Mouse (Mus musculus) testis, adult 2 months (tissue): Measurements from ENCODE around the gene Tbl1xr1. TPM values are rescaled to one million over a fixed set of nuclear protein-coding genes. Genes with fewer than 3 reads are reported as not detected.

Source experiments
- H3K27ac ChIP-seq: fragments of 200-500 bp; 2 replicates; pipeline ENCODE4 v1.5.1; 2012; ENCODE audit warnings: low read depth, low read length; ENCODE audit not compliant: control insufficient read depth, insufficient read depth
- H3K27me3 ChIP-seq: fragments of 200-500 bp; 2 replicates; pipeline ENCODE4 v1.6.1; 2012; ENCODE audit warnings: mild to moderate bottlenecking, low read length, moderate library complexity; ENCODE audit not compliant: control insufficient read depth, insufficient read depth
- H3K36me3 ChIP-seq: fragments of 200-500 bp; 2 replicates; pipeline ENCODE4 v1.6.1; 2012; ENCODE audit warnings: mild to moderate bottlenecking, low read length; ENCODE audit not compliant: control insufficient read depth, insufficient read depth
- H3K4me1 ChIP-seq: fragments of 200-500 bp; 2 replicates; pipeline ENCODE4 v1.6.1; 2012; ENCODE audit warnings: low read length; ENCODE audit not compliant: control insufficient read depth, insufficient read depth
- H3K4me3 ChIP-seq: fragments of 200-500 bp; 2 replicates; pipeline ENCODE4 v1.5.1; 2012; ENCODE audit warnings: low read depth, mild to moderate bottlenecking, low read length, moderate library complexity, mixed read lengths; ENCODE audit not compliant: control insufficient read depth
- CTCF ChIP-seq: fragments of 200-500 bp; IDR thresholded peaks from 2 replicates; pipeline ENCODE4 v1.5.1; 2012; ENCODE audit warnings: low read depth, mild to moderate bottlenecking, inconsistent platforms, low read length, moderate library complexity; ENCODE audit not compliant: control insufficient read depth, insufficient read depth, insufficient replicate concordance
- POLR2A ChIP-seq: fragments of 200-500 bp; IDR thresholded peaks from 2 replicates; pipeline ENCODE4 v1.6.1; 2012; ENCODE audit warnings: low read depth, mild to moderate bottlenecking, inconsistent platforms, low read length, moderate library complexity; ENCODE audit not compliant: control insufficient read depth
- polyA plus RNA-seq: library from polyadenylated mRNA; depleted of rRNA; stranded (reverse); fragments of >200 nt; gene quantifications from 2 replicates; pipeline ENCODE4 v1.2.3, GENCODE M21; 2012

Gene Tbl1xr1
- polyA plus RNA-seq, 1 experiment, result 45.8 TPM

DNA sequence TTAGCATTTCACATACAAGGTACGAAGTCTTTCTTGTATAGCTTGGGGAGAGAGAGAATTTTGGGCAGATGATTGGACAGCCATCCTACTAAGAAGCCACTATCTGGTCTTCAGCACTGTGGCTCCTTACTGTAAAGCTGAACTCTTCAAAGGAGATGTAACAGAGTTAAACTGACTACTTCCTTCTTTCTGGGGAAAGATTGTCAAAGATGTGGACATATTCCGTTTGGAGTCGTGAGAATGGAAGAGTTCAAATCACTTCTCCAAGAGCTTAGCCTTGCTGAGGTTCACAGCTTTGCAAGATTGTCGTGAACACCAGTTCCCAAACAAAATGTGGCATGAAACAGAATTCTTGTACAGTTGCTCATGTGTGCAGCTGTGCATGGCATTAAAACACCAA, 15.3 kb upstream of the Tbl1xr1 start:
- Histone ChIP-seq H3K4me1 (no peaks in the 10 kb centered on the region), H3K27me3 (no peaks in the 10 kb centered on the region), H3K4me3 (no peak overlapping the region), H3K27ac (no peak overlapping the region), H3K36me3 (no peaks in the 10 kb centered on the region)
- TF ChIP-seq CTCF (no peak), POLR2A (no peak)

DNA sequence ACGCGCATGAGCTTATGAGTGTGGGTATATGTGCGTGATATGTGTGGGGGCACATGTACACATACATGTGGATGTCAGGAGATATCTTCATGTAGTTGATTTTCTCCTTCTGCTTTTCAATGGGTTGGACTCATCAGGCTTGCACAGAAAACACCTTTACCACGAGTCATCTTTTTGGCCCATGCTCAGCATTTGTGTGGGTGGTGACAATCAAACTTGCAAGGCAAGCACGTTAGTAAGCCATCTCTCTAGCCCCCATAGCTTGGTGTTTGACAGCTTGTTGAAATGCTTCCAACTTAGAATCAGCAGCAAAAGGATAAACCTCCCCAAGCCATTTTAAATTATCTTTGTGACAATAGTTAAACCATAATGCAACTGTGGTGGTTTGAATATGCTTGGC, 7.8 kb upstream of the Tbl1xr1 start:
- Histone ChIP-seq H3K27ac (no peak overlapping the region), H3K27me3 (no peaks in the 10 kb centered on the region), H3K4me3 (no peak overlapping the region), H3K4me1 (no peaks in the 10 kb centered on the region), H3K36me3 (no peaks in the 10 kb centered on the region)
- TF ChIP-seq POLR2A, result no peak
- TF ChIP-seq CTCF, result no peak

DNA sequence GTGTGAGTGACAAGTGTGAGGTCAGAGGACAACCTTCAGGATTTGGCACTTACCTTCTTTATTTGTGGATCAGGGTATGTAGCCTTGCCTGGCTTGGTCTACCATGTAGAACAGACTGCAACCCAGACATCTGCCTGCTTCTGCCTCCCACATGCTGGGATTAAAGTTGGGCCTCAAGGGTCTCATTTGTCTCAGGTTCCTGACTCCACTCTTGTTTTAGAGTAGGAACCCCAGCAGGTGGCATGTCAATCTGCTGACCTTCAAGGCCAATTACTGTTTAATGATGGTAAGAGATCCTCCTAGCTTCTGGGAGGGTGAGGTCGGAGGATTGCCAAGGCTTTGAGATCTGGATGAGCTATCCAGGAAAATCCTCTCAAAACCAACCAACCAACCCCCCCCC, 2.5 kb upstream of the Tbl1xr1 start:
- Histone ChIP-seq H3K27ac (no peak overlapping the region), H3K36me3 (peaks cover under 1% of the 10 kb centered on the region; the same call in 1 of the 2 replicates), H3K27me3 (no peaks in the 10 kb centered on the region)

DNA sequence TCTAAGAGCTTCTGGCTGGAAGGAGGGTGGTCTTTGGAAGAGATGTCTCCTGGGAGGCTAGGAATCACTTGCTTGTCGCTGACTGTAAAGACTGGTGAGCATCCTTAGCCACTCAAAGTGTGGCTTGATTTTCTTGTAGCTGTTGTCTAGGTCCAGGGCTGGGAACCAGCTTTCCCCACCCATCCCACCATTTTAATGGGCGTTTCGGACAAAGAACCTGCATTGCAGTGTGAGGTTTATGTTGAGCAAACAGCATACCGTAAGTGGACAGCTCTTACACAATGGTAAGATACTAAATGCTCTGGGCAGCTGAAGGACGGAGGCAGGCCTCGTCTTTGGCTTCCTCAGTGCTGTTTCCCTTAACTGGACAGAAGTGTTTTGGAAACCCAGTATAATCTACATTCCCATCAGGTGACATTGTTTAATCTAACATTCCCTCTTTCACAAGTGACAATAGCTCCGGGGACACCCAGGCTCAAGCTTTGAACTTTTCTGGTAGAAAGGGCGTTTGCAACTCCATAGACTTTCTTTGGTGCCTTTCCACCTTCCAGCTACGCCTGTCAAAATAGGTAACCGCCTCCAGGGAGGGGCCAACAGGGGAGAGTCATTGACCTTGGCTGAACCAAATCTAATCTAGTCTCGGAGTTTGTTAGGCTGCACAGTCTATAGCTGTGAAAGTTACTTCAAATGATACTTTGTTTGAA, 1.7 kb upstream of the Tbl1xr1 start:
- Histone ChIP-seq H3K27me3 (no peaks in the 10 kb centered on the region), H3K27ac (no peak overlapping the region), H3K36me3 (peaks cover 2% of the 10 kb centered on the region; the same call in 1 of the 2 replicates), H3K4me1 (peaks cover 14% of the 10 kb centered on the region), H3K4me3 (no peak overlapping the region)
- no peak for TF ChIP-seq CTCF
- TF ChIP-seq POLR2A, result no peak

More for the DNA sequence above, 2.5 kb upstream of the Tbl1xr1 start:
- Histone ChIP-seq H3K4me1 (peaks cover 14% of the 10 kb centered on the region), H3K4me3 (no peak overlapping the region)
- TF ChIP-seq CTCF (no peak), POLR2A (no peak)

DNA sequence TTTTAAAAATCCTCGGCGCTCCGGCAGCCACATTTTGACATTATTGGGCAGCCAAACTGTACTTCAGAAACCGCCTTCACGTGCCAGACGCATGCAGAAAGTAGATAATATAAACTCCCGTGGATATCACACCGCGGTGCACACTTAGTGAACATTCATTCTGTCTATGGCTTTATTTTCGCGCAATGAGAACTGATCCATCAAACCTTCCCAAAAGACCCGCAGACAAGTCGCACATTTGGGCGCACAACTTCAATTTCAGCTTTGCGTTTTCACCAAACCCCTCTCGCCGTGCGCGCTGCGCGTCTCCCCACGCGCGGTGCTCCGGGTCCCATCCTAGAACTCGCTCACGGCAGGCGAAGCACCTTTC, 950 bp upstream of the Tbl1xr1 start:
- TF ChIP-seq CTCF, result no peak
- peak overlapping the region; percentile 90 for H3K27ac ChIP-seq
- peaks cover 14% of the 10 kb centered on the region for H3K4me1 ChIP-seq
- H3K4me3 ChIP-seq, result peak overlapping the region; percentile 86
- H3K36me3 ChIP-seq, result peaks cover 2% of the 10 kb centered on the region; the same call in 1 of the 2 replicates
- no peaks in the 10 kb centered on the region for H3K27me3 ChIP-seq

DNA sequence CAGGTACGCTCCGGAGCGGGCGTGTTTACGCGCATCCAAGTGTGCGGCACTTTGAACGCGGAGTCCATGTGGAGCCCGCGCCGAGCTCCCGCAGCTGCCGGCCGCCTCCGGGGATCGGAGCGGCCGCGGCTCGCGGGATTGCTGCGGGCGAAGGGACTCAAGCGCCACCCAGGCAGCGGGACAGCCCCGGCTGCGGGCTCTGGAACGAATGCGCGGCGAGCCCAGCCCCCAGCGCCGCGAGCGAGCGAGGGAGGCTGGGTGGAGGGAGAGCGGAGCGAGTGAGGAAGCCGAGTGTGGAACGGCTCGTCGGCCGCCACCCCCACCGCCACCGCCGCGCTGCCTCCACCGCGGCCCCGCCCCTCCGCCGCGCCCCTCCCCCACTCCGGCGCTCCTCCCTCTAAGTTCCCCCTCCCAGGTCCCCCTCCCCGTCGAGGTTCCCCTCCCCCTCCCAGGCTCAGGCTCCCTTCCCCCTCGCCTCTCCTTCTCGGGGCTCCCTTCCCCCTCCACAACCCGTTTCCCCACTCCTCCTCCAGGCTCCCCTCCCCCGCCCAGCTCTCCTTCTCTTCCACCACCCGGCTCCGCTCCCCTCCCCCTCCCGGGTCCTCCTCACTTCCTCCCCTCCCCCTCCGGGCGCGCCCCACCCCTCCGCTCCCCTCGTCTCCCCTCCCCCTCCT, 428 bp upstream of the Tbl1xr1 start:
- Histone ChIP-seq H3K4me1 (peaks cover 14% of the 10 kb centered on the region), H3K27me3 (no peaks in the 10 kb centered on the region), H3K27ac (peak overlapping the region; percentile 90), H3K4me3 (peak overlapping the region; percentile 86), H3K36me3 (peaks cover 2% of the 10 kb centered on the region; the same call in 1 of the 2 replicates)
- TF ChIP-seq POLR2A, result peak; percentile 49
- TF ChIP-seq CTCF, result no peak

DNA sequence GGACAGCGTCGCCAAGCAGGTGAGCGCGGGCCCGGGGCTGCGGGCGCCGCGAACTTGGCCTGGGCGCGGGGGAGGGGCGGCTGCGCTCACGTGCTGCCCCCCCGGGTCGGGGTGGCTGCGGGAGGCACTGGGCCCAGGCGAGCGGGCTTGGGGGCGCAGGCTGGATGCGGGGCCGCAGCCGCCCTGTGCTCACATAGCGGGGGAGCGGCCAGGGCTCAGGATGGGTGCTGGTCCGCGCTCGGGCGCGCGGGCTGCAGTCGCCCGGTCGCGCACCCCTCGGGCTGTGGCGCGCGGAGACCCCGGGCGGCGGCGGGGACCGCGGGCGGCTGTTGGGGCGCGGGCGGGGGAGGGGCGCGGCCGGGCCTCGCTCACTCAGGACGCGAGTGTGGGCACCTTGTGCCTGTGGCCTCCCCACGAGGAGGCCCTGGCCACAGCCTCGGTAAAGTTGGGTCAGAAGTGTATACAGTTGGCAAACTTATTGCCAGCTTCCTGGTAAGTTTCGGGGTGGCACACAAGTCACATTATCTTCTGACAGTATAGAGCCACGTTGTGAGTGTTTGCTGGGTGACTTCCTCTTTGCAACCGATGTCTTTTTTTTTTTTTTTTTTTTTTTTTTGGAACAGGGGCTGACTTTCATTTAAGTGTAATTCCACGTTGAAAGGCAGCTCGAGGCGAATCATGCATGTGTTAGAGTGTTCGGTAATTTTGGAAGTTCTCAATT, 644 bp downstream of the Tbl1xr1 start:
- peaks cover 14% of the 10 kb centered on the region for H3K4me1 ChIP-seq
- H3K27me3 ChIP-seq, result no peaks in the 10 kb centered on the region
- peak overlapping the region; percentile 84 for H3K27ac ChIP-seq
- H3K36me3 ChIP-seq, result peaks cover 2% of the 10 kb centered on the region; the same call in 1 of the 2 replicates
- H3K4me3 ChIP-seq, result peak overlapping the region; percentile 89
- no peak for TF ChIP-seq POLR2A
